Mouse (Mus musculus) forebrain, embryonic 15.5 days (tissue): Measurements from ENCODE around the gene Itgb4. TPM values are rescaled to one million over a fixed set of nuclear protein-coding genes. Genes with fewer than 3 reads are reported as not detected.

Source experiments
- polyA plus RNA-seq: library from polyadenylated mRNA; unstranded; fragments of >200 nt; fragmentation: Nextera tagmentation; extraction: Ambion mirVana; gene quantifications from 2 replicates; pipeline ENCODE4 v1.2.1, GENCODE M21; 2015

The Itgb4 gene
- polyA plus RNA-seq, 1 experiment from 2014 or later: 0.69 TPM

Other genes with a start within 250 kb of the Itgb4 start
- 27.6 and 29.8 TPM in 2 replicates for gene Tmem94, start 209.3 kb upstream of the Itgb4 start, polyA plus RNA-seq
- 7.8 and 7.9 TPM in 2 replicates for gene Caskin2, start 161.1 kb upstream of the Itgb4 start, polyA plus RNA-seq
- 24.2 and 25.9 TPM in 2 replicates for gene Tsen54, start 160.0 kb upstream of the Itgb4 start, polyA plus RNA-seq
- gene Llgl2, start 150.7 kb upstream of the Itgb4 start, polyA plus RNA-seq: 1.0 and 1.1 TPM in 2 replicates
- 0.17 TPM in 1 of 2 replicates, not detected in the other for gene Myo15b, start 116.3 kb upstream of the Itgb4 start, polyA plus RNA-seq
- gene Smim5, start 74.7 kb upstream of the Itgb4 start, polyA plus RNA-seq: 1.2 and 2.5 TPM in 2 replicates
- 0.94 and 1.1 TPM in 2 replicates for gene Smim6, start 62.7 kb upstream of the Itgb4 start, polyA plus RNA-seq
- gene Sap30bp, start 41.4 kb upstream of the Itgb4 start, polyA plus RNA-seq: 53.3 and 53.6 TPM in 2 replicates
- gene Recql5, start 41.2 kb upstream of the Itgb4 start, polyA plus RNA-seq: 24.6 and 29.2 TPM in 2 replicates
- gene Galk1, start 38.0 kb downstream of the Itgb4 start, polyA plus RNA-seq: 58.9 and 64.2 TPM in 2 replicates
- 2,534 and 2,591 TPM in 2 replicates for gene H3f3b, start 53.3 kb downstream of the Itgb4 start, polyA plus RNA-seq
- 40.4 and 40.8 TPM in 2 replicates for gene Unk, start 55.6 kb downstream of the Itgb4 start, polyA plus RNA-seq
- gene Unc13d, start 103.3 kb downstream of the Itgb4 start, polyA plus RNA-seq: 0.70 and 0.80 TPM in 2 replicates
- gene Wbp2, start 112.3 kb downstream of the Itgb4 start, polyA plus RNA-seq: 138 and 144 TPM in 2 replicates
- gene Trim47, start 152.5 kb downstream of the Itgb4 start, polyA plus RNA-seq: 7.0 and 7.7 TPM in 2 replicates
- 1.6 and 1.9 TPM in 2 replicates for gene Trim65, start 156.4 kb downstream of the Itgb4 start, polyA plus RNA-seq
- 77.7 and 78.5 TPM in 2 replicates for gene Mrpl38, start 164.2 kb downstream of the Itgb4 start, polyA plus RNA-seq
- 71.4 and 73.5 TPM in 2 replicates for gene Fbf1, start 193.5 kb downstream of the Itgb4 start, polyA plus RNA-seq
- gene Ten1, start 224.1 kb downstream of the Itgb4 start, polyA plus RNA-seq: 81.5 and 91.7 TPM in 2 replicates
- 51.3 and 54.5 TPM in 2 replicates for gene Acox1, start 224.3 kb downstream of the Itgb4 start, polyA plus RNA-seq